Mouse (Mus musculus) testis, adult 2 months (tissue): ENCODE results near the gene Adam23.

Source experiments
- CTCF ChIP-seq: fragments of 200-500 bp; IDR thresholded peaks from 2 replicates; pipeline ENCODE4 v1.5.1; 2012; ENCODE audit warnings: low read depth, mild to moderate bottlenecking, inconsistent platforms, low read length, moderate library complexity; ENCODE audit not compliant: control insufficient read depth, insufficient read depth, insufficient replicate concordance
- POLR2A ChIP-seq: fragments of 200-500 bp; IDR thresholded peaks from 2 replicates; pipeline ENCODE4 v1.6.1; 2012; ENCODE audit warnings: low read depth, mild to moderate bottlenecking, inconsistent platforms, low read length, moderate library complexity; ENCODE audit not compliant: control insufficient read depth

DNA sequence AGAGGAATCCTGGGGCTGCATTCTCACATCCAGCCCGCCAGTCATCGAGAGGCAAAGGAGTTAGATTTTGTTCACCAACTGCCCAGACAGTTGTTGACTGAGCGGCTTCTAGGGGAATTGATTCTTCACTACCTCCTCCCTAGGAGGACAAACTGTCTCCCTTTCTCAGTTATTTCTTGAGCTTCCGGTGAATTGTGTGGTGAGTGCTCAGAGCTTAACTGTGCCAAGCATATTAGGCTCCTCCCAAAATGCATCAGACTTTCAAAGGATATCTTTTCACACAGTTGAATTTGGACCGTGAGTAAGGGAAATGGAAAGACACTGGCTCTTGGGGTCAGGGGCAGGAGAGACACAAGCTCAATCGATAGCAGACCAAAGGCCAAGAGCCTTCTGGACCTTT, 39.0 kb downstream of the Adam23 start:
- TF ChIP-seq POLR2A = no peak
- TF ChIP-seq CTCF = no peak
